27 mouse cellular contexts compared by ENCODE assay signal in genomic region chr6:60217840-60218239, GRCm38 (mm10).
"Had no signal": no experiment of that assay in that cellular context is flagged by ENCODE, and none has a peak within 500 bp of the region (broad histone marks: within the 10 kb centered on the region; RNA-seq: fewer than 3 reads in every experiment).

No protein-coding gene starts in this region.

- ATAC-seq: hindbrain, postnatal 0 days; intestine, embryonic 16.5 days; liver, embryonic 12.5 days had no signal

- H3K36me3 ChIP-seq: heart, embryonic 13.5 days; heart, embryonic 15.5 days; hindbrain, embryonic 13.5 days; hindbrain, embryonic 15.5 days; kidney, embryonic 15.5 days; limb, embryonic 13.5 days; limb, embryonic 15.5 days; liver, embryonic 12.5 days had no signal

- H3K9me3 ChIP-seq: heart, embryonic 13.5 days; heart, embryonic 15.5 days; hindbrain, embryonic 13.5 days; hindbrain, embryonic 15.5 days; kidney, embryonic 15.5 days; limb, embryonic 13.5 days; limb, embryonic 15.5 days had no signal

- H3K4me3 ChIP-seq: gastrocnemius, adult 2 months; heart, adult 2 months; heart, embryonic 13.5 days; heart, embryonic 15.5 days; hindbrain, embryonic 13.5 days; hindbrain, embryonic 15.5 days; kidney, embryonic 15.5 days; limb, embryonic 13.5 days; limb, embryonic 15.5 days; liver, embryonic 12.5 days had no signal

- DNase-seq: gastrocnemius, adult 2 months; gastrocnemius, postnatal 10 days; gastrocnemius, postnatal 36 days; heart, adult 2 months; heart, postnatal 14 days; heart, postnatal 36 days; kidney, adult 11 months; kidney, adult 2 months; kidney, adult 9 months; kidney, postnatal 14 days; kidney, postnatal 36 days; layer of hippocampus, adult 9-11 months; layer of hippocampus, postnatal 36 days; left cerebral cortex, postnatal 4 days had no signal

- H3K27me3 ChIP-seq: heart, embryonic 13.5 days; heart, embryonic 15.5 days; hindbrain, embryonic 13.5 days; hindbrain, embryonic 15.5 days; kidney, embryonic 15.5 days; limb, embryonic 13.5 days; limb, embryonic 15.5 days; liver, embryonic 12.5 days had no signal

- H3K4me1 ChIP-seq: heart, embryonic 13.5 days; heart, embryonic 15.5 days; hindbrain, embryonic 13.5 days; hindbrain, embryonic 15.5 days; kidney, embryonic 15.5 days; limb, embryonic 13.5 days; limb, embryonic 15.5 days; liver, embryonic 12.5 days had no signal

- H3K4me2 ChIP-seq: heart, embryonic 11.5 days; heart, embryonic 13.5 days; heart, embryonic 15.5 days; hindbrain, embryonic 13.5 days; hindbrain, embryonic 15.5 days; kidney, embryonic 15.5 days; limb, embryonic 13.5 days; limb, embryonic 15.5 days; liver, embryonic 12.5 days had no signal

- H3K9ac ChIP-seq: heart, embryonic 13.5 days; heart, embryonic 15.5 days; hindbrain, embryonic 13.5 days; hindbrain, embryonic 15.5 days; kidney, embryonic 15.5 days; limb, embryonic 13.5 days; limb, embryonic 15.5 days; liver, embryonic 12.5 days; liver, embryonic 14.5 days had no signal

- H3K27ac ChIP-seq: gastrocnemius, adult 2 months; heart, adult 2 months; heart, embryonic 13.5 days; heart, embryonic 15.5 days; hindbrain, embryonic 13.5 days; hindbrain, embryonic 15.5 days; hindbrain, postnatal 0 days; kidney, embryonic 15.5 days; kidney, postnatal 0 days; limb, embryonic 13.5 days; limb, embryonic 15.5 days; liver, embryonic 12.5 days; liver, embryonic 14.5 days had no signal
